Mouse (Mus musculus) spleen, postnatal 36 days (tissue): ENCODE results near the gene Gabbr2.

Experiments used
- DNase-seq, 2 experiments: peaks; one replicate each; pipeline ENCODE4 v3.0.0; 2022; ENCODE audit warnings: low spot score in 2 of 2, mixed read lengths in 1 of 2

Gene Gabbr2

DNA sequence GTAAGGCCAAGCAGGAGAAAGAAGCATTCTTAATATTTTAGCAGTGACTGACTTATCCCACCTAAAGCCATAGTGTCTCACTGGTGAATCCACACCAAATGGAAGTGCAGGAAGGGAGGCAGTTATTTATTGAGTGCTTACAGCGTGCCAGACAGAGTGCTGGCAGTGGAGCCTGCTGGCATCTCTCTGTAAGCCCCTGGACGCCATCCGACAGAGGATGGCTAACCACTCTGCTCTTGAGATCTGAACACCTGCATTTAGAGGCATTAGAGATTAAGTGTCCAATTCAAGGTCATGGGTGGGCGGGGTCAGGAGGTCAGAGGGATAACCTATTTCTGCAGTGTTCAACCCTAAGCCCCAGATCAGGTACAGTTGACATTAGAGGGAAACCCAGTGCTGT, 2.8 kb downstream of the Gabbr2 start:
- DNase-seq = no peak

DNA sequence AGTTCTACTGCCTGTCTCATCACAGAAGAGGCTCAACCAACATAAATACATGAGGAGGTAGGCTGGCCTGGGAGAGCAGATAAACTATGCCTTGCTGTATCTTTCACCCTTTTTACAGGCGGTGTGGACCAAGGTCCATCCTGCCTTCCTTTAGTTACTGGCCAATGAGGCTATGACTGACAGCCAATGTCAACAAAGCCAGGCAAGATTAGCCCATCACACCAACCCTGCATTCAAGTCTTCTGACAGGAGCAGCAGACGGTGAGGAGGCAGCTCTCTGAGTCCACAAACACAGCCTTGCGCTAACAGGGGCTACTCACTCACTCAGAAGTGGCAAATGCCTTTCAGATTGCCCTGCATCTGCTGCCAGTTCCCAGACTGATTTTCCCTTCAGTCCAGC, 3.4 kb downstream of the Gabbr2 start:
- DNase-seq = no peak

- DNase-seq = no peak
Measured at GRCm38 (mm10) chr4:46987809-46988208, 3.9 kb downstream of the Gabbr2 start.

GRCm38 (mm10) chr4:46986054-46986453, 5.6 kb downstream of the Gabbr2 start:
- DNase-seq = no peak

GRCm38 (mm10) chr4:46982912-46983311, 8.8 kb downstream of the Gabbr2 start:
- no peak for DNase-seq

GRCm38 (mm10) chr4:46982094-46982493, 9.6 kb downstream of the Gabbr2 start:
- DNase-seq = no peak

GRCm38 (mm10) chr4:46978371-46978770, 13.3 kb downstream of the Gabbr2 start:
- DNase-seq = no peak

- DNase-seq = no peak
Measured at GRCm38 (mm10) chr4:46977161-46977560, 14.5 kb downstream of the Gabbr2 start.

GRCm38 (mm10) chr4:46976671-46977071, 15.0 kb downstream of the Gabbr2 start:
- no peak for DNase-seq

DNA sequence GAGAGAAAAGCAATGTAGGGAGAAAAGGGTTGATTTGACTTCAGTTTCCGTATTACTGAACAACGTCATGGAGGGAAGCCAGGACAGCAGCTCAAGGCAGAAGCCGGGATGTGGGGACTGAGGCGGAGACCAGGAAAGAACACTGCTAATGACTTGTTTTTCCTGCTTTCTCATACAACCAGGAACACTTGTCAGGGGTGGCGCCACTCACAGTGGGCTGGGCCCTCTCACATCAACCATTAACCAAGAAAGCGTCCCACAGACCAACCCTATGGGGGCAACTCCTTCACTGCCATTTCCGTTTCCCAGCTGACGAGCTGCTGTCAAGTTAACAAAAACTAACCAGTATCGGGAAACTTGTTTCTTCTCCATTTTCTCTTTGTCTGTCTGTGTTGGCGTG, 18.4 kb downstream of the Gabbr2 start:
- DNase-seq = no peak

DNA sequence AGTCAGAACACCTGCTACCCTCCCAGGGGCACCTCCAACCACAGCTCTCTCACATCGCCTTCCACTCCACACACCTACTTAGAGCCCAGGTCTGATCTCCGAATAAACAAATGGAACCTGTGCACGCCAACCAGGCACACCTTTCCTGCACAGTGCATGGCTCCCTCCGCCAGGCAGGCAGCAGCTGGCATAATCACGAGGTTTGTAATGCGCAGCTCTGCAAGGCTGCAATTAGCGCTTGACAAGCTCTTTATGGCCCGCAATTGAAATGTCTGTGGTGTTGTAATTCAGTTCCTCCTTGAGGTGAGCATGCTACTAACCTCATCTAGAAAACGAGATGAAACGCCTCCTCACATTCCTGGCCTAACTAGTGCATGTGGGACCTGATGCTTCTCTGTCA, 23.7 kb downstream of the Gabbr2 start:
- no peak for DNase-seq

DNA sequence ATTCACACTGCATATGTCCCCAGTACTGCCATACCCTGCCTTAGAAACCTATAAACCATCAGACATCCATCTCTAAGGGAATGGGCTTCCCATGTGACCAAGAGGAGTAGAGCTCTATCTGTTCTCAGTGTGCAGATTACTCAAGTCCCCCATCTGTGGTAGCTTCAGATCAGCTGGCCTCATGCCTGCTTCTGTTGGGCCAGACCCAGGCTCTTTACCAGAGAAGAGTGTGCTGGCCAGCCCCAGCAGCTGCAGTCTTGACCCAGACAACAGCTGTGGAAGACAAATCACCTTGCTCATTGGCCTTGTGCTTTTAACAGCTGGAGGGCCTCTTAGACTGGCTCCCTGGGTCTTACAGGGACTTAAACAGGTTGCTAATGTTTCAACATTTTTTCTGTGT, 25.1 kb downstream of the Gabbr2 start:
- no peak for DNase-seq

DNA sequence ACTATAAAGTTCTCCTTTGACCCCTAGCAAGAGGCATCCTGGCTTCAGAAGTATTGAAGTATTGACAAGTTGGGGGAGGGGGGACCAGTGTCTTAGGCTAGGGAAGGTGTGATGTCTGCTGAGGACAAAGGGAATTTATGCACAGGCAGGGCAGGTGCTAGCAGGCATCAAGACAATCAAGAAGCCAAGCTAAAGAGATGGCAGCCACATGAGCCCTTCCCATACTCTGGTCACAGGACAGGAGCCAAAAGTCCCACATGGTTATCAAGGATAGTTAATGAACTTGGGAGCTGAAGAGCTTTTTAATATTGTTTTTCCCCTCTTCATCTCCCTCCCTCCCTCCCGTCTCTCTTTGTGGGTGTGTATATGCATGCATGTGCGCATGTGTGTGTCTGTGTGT, 30.3 kb downstream of the Gabbr2 start:
- no peak for DNase-seq

- DNase-seq = no peak
Measured at GRCm38 (mm10) chr4:46960208-46960607, 31.5 kb downstream of the Gabbr2 start.

DNA sequence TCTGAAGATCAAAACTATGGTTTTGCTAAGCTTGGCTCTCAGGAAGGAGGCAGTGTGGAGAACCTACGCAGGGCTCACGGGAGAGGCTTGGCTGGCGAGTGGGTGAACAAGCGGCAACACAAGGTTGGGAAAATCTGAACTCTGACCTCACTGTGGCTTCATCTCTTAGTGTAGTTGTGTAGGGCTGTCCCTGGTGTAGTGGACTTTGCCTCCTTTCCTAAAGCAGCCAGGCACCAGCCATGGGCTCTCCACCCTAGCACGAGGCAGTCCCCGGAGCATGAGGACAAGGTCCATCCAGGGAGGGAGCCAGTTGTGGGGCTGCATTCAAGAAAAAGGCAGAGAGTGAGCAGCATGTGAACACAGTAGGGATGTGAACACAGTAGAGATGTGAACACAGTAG, 31.9 kb downstream of the Gabbr2 start:
- DNase-seq = no peak

DNA sequence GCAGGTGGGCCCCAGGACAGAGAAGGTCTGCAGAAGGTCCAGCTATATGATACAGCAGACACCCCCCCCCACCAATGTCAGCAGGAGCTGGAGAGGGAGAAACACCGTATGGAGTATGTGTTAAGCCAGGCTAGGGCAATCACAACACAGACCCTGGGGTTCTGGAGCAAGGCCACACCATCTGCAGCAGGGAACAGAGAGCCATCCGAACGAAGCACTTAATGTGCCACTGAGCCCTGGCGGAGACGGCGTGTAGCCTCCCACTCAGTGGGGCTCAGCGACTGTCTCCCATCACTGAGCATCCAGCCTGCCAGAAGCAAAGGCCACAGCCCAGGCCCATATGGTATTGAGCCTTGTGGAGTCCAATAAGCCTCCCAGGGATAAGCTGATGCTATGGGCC, 33.7 kb downstream of the Gabbr2 start:
- DNase-seq = no peak

DNA sequence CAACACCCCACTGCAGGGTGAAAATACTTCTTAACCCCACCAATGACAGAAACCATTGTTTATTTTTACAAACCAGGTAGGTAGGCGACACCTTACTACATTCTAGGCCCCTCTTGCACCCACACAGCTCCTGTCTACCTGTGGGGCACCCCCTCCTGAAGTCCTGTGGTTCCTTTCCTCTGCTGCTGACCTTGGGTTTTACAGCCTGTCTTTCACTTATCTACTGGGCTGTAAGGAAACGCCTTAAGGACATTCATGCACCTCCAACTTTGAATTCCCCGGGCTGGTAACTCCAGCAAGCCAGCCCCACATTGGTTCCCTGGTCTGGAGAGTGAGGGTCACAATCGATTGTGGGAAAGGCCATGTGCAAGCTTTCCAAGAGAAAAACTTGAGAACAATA, 34.7 kb downstream of the Gabbr2 start:
- DNase-seq = no peak

DNA sequence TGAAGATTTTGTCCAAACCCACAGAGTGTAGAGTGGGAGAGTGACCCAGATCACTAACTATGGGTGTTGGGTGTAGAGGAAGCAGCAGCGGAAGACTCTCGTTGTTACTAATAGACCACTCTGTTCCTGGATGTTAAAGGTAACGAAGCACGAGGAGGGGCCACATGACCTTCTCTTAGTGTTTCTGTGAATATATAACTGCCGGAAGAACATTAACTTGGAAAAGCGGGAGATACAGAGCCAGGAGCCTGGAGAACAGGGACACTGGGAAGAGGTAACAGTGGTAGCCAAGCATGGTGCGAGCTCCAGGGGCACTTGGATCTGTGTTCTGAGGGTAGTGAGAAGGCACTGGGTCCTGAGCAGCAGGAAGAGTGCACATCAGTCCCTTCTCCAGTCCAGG, 38.7 kb downstream of the Gabbr2 start:
- no peak for DNase-seq

- DNase-seq = no peak
Measured at GRCm38 (mm10) chr4:46952562-46952961, 39.1 kb downstream of the Gabbr2 start.

GRCm38 (mm10) chr4:46934291-46934690, 57.4 kb downstream of the Gabbr2 start:
- no peak for DNase-seq

DNA sequence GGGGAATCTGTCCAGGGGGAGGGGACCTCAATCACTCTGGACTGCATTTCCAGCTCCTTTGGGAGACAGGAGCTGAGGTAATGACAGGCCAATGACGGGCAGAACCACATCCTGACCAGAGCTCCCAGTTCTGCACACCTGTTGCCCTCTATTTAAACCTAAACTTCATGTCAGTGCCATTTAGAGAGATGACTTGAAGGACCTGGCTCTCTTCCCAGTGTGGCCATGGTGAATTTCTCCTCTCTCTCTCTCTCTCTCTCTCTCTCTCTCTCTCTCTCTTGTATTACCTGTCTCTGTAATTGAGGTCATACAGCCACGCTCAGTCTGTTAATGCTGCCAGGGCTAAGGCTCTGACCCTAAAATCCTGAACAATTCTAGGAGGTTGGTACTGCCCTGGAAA, 58.1 kb downstream of the Gabbr2 start:
- DNase-seq = no peak

GRCm38 (mm10) chr4:46931706-46932397, 59.8 kb downstream of the Gabbr2 start:
- DNase-seq = no peak

- no peak for DNase-seq
Measured at GRCm38 (mm10) chr4:46928112-46928511, 63.6 kb downstream of the Gabbr2 start.

DNA sequence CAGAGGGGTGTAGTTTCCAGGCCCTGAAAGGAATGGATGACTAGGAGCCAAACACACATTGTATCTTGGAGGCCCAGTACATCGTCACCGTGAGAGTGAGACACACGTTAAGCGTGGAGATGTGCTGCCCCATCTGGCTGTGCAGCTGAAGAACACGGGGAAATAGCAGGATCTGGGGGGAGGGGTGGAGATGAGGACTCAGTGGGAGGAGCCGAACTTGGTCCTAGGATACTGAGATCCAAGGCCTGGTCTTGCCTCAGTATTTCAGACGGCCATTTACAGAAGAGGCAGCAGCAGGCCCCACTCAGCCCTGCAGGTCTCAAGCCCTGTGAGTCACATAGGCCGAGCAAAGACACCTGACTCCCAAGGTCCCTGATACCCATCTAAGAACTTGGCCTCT, 72.5 kb downstream of the Gabbr2 start:
- no peak for DNase-seq
